Mouse (Mus musculus) myocyte (in vitro differentiated cells): ENCODE data around the gene St3gal3. TPM values are rescaled to one million over a fixed set of nuclear protein-coding genes. Genes with fewer than 3 reads are reported as not detected.

Source experiments
- H3K27me3 ChIP-seq: one replicate; pipeline ENCODE4 v1.6.1; 2011; ENCODE audit not compliant: control insufficient read depth, insufficient read depth, insufficient read length
- H3K36me3 ChIP-seq: one replicate; pipeline ENCODE4 v1.6.1; 2011; ENCODE audit not compliant: control insufficient read depth, insufficient read depth
- H3K4me2 ChIP-seq: one replicate; pipeline ENCODE4 v1.6.1; 2011; ENCODE audit warnings: low read depth, control low read depth
- H3K4me3 ChIP-seq: one replicate; pipeline ENCODE4 v1.5.1; 2011; ENCODE audit warnings: mild to moderate bottlenecking, control low read depth, moderate library complexity
- H3K79me2 ChIP-seq: one replicate; pipeline ENCODE4 v1.6.1; 2011; ENCODE audit not compliant: control insufficient read depth, insufficient read depth
- H3ac ChIP-seq: one replicate; pipeline ENCODE4 v1.6.1; 2011; ENCODE audit not compliant: control insufficient read depth, insufficient read length
- CEBPB ChIP-seq: IDR thresholded peaks from 2 replicates; pipeline ENCODE4 v1.6.1; 2011; ENCODE audit warnings: mild to moderate bottlenecking, moderate library complexity; ENCODE audit not compliant: poor library complexity, insufficient read depth, severe bottlenecking
- E2F4 ChIP-seq: IDR thresholded peaks from one replicate; pipeline ENCODE4 v1.6.1; 2011; ENCODE audit warnings: mild to moderate bottlenecking, control low read depth, moderate library complexity; ENCODE audit not compliant: insufficient read depth
- MAX ChIP-seq: IDR thresholded peaks from one replicate; pipeline ENCODE4 v1.6.1; 2011; ENCODE audit warnings: low read depth, mild to moderate bottlenecking, control low read depth
- MYOD1 ChIP-seq, 3 experiments: IDR thresholded peaks; one replicate each; pipeline ENCODE4 v1.6.1; 2011; ENCODE audit warnings: control low read depth in 2 of 3, low read depth in 2 of 3, mild to moderate bottlenecking in 2 of 3, moderate library complexity in 1 of 3; ENCODE audit not compliant: insufficient read length in 2 of 3, control insufficient read depth in 1 of 3
- MYOG ChIP-seq, 3 experiments: IDR thresholded peaks; one replicate each; pipeline ENCODE4 v1.6.1; 2011; ENCODE audit warnings: control low read depth in 2 of 3, low read depth in 2 of 3, mild to moderate bottlenecking in 2 of 3; ENCODE audit not compliant: insufficient read length in 2 of 3, control insufficient read depth in 1 of 3, insufficient read depth in 1 of 3
- POLR2A ChIP-seq: IDR thresholded peaks from one replicate; pipeline ENCODE4 v1.6.1; 2011; ENCODE audit warnings: low read depth, mild to moderate bottlenecking, control low read depth, moderate library complexity; ENCODE audit not compliant: insufficient read length
- POLR2AphosphoS2 ChIP-seq: IDR thresholded peaks from one replicate; pipeline ENCODE4 v1.6.1; 2011; ENCODE audit warnings: low read depth, control low read depth; ENCODE audit not compliant: insufficient read length
- REST ChIP-seq: IDR thresholded peaks from one replicate; pipeline ENCODE4 v1.6.1; 2011; ENCODE audit warnings: mild to moderate bottlenecking, control low read depth, moderate library complexity; ENCODE audit not compliant: insufficient read depth, insufficient read length
- SRF ChIP-seq: IDR thresholded peaks from one replicate; pipeline ENCODE4 v1.6.1; 2011; ENCODE audit warnings: low read depth; ENCODE audit not compliant: control insufficient read depth, insufficient read length
- TCF12 ChIP-seq: IDR thresholded peaks from one replicate; pipeline ENCODE4 v1.6.1; 2011; ENCODE audit warnings: mild to moderate bottlenecking, control low read depth; ENCODE audit not compliant: poor library complexity, insufficient read depth, severe bottlenecking
- TCF3 ChIP-seq: IDR thresholded peaks from one replicate; pipeline ENCODE4 v1.6.1; 2011; ENCODE audit warnings: low read depth, control low read depth; ENCODE audit not compliant: insufficient read length
- USF1 ChIP-seq: IDR thresholded peaks from one replicate; pipeline ENCODE4 v1.6.1; 2011; ENCODE audit warnings: low read depth, mild to moderate bottlenecking, control low read depth, moderate library complexity
- polyA plus RNA-seq: library from polyadenylated mRNA; unstranded; fragments of >200 nt; fragmentation: generic; extraction: Trizol; gene quantifications from one replicate; pipeline ENCODE4 v1.2.1, GENCODE M21; 2012; ENCODE audit warnings: missing spikeins

St3gal3 gene
- polyA plus RNA-seq, 1 experiment, result 45.1 TPM

DNA sequence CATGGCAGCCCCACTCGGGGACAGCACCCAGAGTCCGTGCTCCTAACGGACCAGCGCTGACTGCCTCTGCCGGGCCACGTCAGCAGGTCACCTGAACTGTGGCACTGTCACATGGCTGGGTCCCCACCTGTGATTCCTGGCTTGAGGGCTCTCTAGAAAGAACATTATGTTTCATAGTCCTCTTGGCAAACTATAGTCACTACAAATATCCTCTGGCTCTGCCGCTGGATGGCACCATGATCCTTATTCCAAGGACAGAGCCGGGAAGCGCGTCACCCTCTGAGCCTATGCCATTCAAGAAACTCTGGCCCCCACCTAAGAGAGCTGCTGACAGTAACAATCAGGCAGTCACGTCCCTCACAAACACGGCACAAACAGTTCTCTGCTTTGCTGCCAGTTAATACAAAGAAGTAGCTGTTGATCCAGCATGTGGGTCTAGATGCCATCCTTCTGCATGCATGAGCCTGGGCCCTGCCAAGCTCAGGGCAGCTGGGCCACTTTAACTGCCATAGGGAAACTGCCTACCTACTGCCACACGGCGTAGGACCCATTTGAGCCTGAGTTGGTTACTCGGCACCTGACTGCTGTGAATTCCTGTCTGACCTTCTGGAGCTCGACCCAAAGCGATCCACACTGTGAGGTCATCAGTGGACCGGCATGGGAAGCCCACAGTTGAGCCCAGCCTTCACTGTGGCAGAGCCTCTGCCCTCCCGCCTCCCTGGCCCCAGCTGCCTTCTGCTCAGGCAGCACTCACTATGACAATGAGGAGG is 13.0 kb upstream of the St3gal3 start:
- no peak overlapping the region for H3K4me3 ChIP-seq
- H3ac ChIP-seq, result no peak overlapping the region
- H3K36me3 ChIP-seq, result peaks cover 50% of the 10 kb centered on the region
- no peak for TF ChIP-seq TCF3
- no peak for TF ChIP-seq CEBPB
- TF ChIP-seq MYOG (IDR thresholded peaks at IDR 0.05; ENCODE audit: control insufficient read depth in 1 of 3, insufficient read depth in 1 of 3, insufficient read length in 2 of 3, low read depth in 2 of 3), result no peak
- no peak for TF ChIP-seq SRF
- TF ChIP-seq POLR2AphosphoS2, result no peak
- no peak for TF ChIP-seq E2F4
- no peaks in the 10 kb centered on the region for H3K79me2 ChIP-seq
- H3K27me3 ChIP-seq, result no peaks in the 10 kb centered on the region
- no peak overlapping the region for H3K4me2 ChIP-seq

DNA sequence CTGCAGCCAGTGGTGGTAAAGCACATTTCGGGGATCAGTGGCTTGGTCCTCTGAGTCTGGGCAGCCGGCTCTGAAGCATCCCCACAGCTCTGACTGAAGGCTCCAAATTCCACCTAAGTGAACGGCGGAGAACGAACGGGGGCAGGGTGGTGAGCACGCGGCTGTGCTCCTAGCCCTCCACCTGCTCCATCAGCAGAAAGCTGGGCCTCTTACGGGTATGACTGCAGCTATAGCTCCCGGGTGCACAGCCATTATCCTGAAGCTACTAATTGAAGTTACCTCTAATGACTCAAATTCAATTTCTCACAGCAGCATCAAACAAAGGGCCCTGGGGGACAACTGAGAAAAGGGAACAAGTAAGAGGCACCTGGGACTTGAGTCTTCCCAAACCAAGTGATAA is 12.4 kb upstream of the St3gal3 start:
- no peak overlapping the region for H3K4me2 ChIP-seq
- H3K4me3 ChIP-seq, result no peak overlapping the region
- TF ChIP-seq POLR2AphosphoS2, result no peak
- TF ChIP-seq USF1, result no peak
- TF ChIP-seq TCF12, result no peak
- no peak for TF ChIP-seq MAX
- no peak for TF ChIP-seq SRF
- no peak for TF ChIP-seq POLR2A
- no peak for TF ChIP-seq REST
- no peak for TF ChIP-seq MYOD1 (IDR thresholded peaks at IDR 0.05; ENCODE audit: control insufficient read depth in 1 of 3, insufficient read length in 2 of 3, low read depth in 2 of 3)
- TF ChIP-seq MYOG (IDR thresholded peaks at IDR 0.05; ENCODE audit: control insufficient read depth in 1 of 3, insufficient read depth in 1 of 3, insufficient read length in 2 of 3, low read depth in 2 of 3), result no peak
- no peak for TF ChIP-seq TCF3
- no peak for TF ChIP-seq CEBPB
- no peak for TF ChIP-seq E2F4
- H3K36me3 ChIP-seq, result peaks cover 54% of the 10 kb centered on the region
- no peaks in the 10 kb centered on the region for H3K27me3 ChIP-seq
- no peaks in the 10 kb centered on the region for H3K79me2 ChIP-seq
- H3ac ChIP-seq, result no peak overlapping the region

DNA sequence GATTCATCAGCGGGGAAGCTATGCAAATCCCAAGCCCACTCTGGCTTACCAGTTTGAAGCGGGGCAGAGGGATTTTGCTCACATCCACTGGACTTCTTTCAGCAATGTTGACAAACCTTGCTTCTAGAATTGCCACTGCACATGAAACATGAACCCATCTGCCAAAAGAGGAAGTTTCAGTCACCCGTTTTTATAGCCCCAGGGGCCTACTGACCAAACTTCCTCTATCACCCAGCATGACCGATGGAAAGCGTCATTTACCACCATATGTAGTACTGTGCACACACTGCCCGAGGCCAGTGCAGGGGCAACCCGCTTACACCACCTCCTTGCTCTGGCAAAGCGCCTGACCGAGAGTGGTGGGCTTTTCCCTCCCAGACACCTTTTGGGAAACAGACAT is 9.6 kb upstream of the St3gal3 start:
- no peak overlapping the region for H3K4me3 ChIP-seq
- no peaks in the 10 kb centered on the region for H3K27me3 ChIP-seq
- H3K4me2 ChIP-seq, result no peak overlapping the region
- H3ac ChIP-seq, result no peak overlapping the region
- no peaks in the 10 kb centered on the region for H3K79me2 ChIP-seq
- peaks cover 64% of the 10 kb centered on the region for H3K36me3 ChIP-seq
- TF ChIP-seq MYOD1 (IDR thresholded peaks at IDR 0.05; ENCODE audit: control insufficient read depth in 1 of 3, insufficient read length in 2 of 3, low read depth in 2 of 3) (no peak), TCF3 (no peak), USF1 (no peak), REST (no peak), MAX (no peak), E2F4 (no peak), POLR2AphosphoS2 (no peak), CEBPB (no peak), POLR2A (no peak), SRF (no peak), MYOG (IDR thresholded peaks at IDR 0.05; ENCODE audit: control insufficient read depth in 1 of 3, insufficient read depth in 1 of 3, insufficient read length in 2 of 3, low read depth in 2 of 3) (no peak), TCF12 (no peak)

DNA sequence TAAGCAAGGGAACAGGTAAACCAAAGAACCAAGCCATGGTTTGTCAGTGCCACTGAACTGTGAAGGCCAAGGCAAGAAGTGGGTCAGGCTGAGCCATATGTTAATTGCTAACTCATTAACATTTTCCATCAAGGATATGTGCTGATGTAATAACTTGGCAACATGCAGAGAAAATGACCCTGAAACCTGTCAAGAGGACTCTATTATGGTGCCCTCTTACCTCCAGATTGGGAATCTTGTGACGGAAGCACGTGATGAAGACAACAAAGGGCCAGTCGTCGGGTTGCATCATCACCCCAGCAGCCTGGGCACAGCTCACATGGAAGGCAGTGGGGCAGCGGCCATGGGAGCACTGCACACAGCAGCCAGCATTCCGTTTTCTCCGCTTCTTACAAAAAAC is 9.0 kb upstream of the St3gal3 start:
- Histone ChIP-seq H3K36me3 (peaks cover 62% of the 10 kb centered on the region), H3K4me2 (no peak overlapping the region), H3ac (no peak overlapping the region), H3K27me3 (no peaks in the 10 kb centered on the region), H3K4me3 (no peak overlapping the region), H3K79me2 (no peaks in the 10 kb centered on the region)
- TF ChIP-seq MYOD1 (IDR thresholded peaks at IDR 0.05; ENCODE audit: control insufficient read depth in 1 of 3, insufficient read length in 2 of 3, low read depth in 2 of 3), result no peak
- TF ChIP-seq TCF3, result no peak

DNA sequence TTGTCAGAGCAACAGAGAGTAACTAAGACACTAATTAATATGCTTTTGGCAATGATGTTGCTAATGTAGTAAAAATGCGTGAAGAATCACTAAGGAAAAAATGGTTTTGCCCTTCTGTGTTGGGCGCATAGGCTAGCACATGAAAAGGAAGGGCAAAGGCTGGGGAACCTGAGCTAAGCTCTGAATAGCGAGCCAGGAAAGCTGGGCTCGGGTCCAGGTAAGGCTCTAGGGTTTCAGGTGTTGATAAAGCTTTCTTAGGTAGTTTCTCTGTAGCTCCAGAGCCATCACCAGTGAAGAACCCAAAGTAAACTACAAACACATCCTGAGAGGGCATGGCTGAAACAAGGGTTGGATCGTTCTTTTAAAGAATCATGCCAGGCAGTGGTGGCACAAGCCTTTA is 6.8 kb upstream of the St3gal3 start:
- TF ChIP-seq MAX (no peak), MYOG (IDR thresholded peaks at IDR 0.05; ENCODE audit: control insufficient read depth in 1 of 3, insufficient read depth in 1 of 3, insufficient read length in 2 of 3, low read depth in 2 of 3) (no peak), TCF12 (no peak), SRF (no peak), MYOD1 (IDR thresholded peaks at IDR 0.05; ENCODE audit: control insufficient read depth in 1 of 3, insufficient read length in 2 of 3, low read depth in 2 of 3) (no peak), REST (no peak), USF1 (no peak), CEBPB (no peak), TCF3 (no peak), POLR2AphosphoS2 (no peak), E2F4 (no peak), POLR2A (no peak)
- peaks cover 68% of the 10 kb centered on the region for H3K36me3 ChIP-seq
- no peak overlapping the region for H3K4me2 ChIP-seq
- H3K27me3 ChIP-seq, result no peaks in the 10 kb centered on the region
- no peak overlapping the region for H3ac ChIP-seq
- H3K4me3 ChIP-seq, result no peak overlapping the region
- no peaks in the 10 kb centered on the region for H3K79me2 ChIP-seq
